Mouse (Mus musculus) embryonic facial prominence, embryonic 12.5 days (tissue): ENCODE data around the gene Eps15. TPM values are rescaled to one million over a fixed set of nuclear protein-coding genes. Genes with fewer than 3 reads are reported as not detected.

Experiments used
- polyA plus RNA-seq: library from polyadenylated mRNA; unstranded; fragments of >200 nt; fragmentation: Nextera tagmentation; extraction: Ambion mirVana; gene quantifications from 2 replicates; pipeline ENCODE4 v1.2.1, GENCODE M21; 2016

Eps15 gene
- polyA plus RNA-seq, 1 experiment from 2014 or later = 45.9 TPM

Other genes with a start within 250 kb of the Eps15 start
- 71.3 and 76.1 TPM in 2 replicates for gene Osbpl9, start 78.0 kb upstream of the Eps15 start, polyA plus RNA-seq
- 0.28 and 0.47 TPM in 2 replicates for gene Calr4, start 45.8 kb upstream of the Eps15 start, polyA plus RNA-seq
- 3.6 and 4.2 TPM in 2 replicates for gene Ttc39a, start 126.4 kb downstream of the Eps15 start, polyA plus RNA-seq
- gene Rnf11, start 204.5 kb downstream of the Eps15 start, polyA plus RNA-seq = 50.0 and 52.4 TPM in 2 replicates